Mouse (Mus musculus): ENCODE data around the gene Tex35. TPM values are rescaled to one million over a fixed set of nuclear protein-coding genes. Genes with fewer than 3 reads are reported as not detected.

The Tex35 gene
- 0.12 and 0.13 TPM in 2 replicates for polyA plus RNA-seq (2012; rRNA removed)

GRCm38 (mm10) chr1:157108580-157108979 lies at the start of gene Tex35:
Gene Tex35 (minus strand): TSS chr1:157108680.
- TF ChIP-seq POLR2A (IDR thresholded peaks at IDR 0.05; ENCODE audit: low read depth, low read length) (no peak), CTCF (conservative IDR thresholded peaks at IDR 0.05; ENCODE audit: insufficient read depth, insufficient read length, low read depth, low read length) (no peak)
- Histone ChIP-seq H3K27ac (ENCODE audit: insufficient read depth, low read depth, low read length) (no peak within 1 kb of the TSS), H3K27me3 (replicated peaks; ENCODE audit: control insufficient read depth, insufficient read depth, low read length) (no peaks in the 10 kb centered on the region), H3K4me3 (ENCODE audit: insufficient read depth, low read depth, low read length) (no peak within 1 kb of the TSS), H3K36me3 (ENCODE audit: control insufficient read depth, insufficient read depth, low read length) (no peaks in the 10 kb centered on the region), H3K4me1 (ENCODE audit: control insufficient read depth, insufficient read depth, low read length) (no peaks in the 10 kb centered on the region)
- no peak for DNase-seq
- WGBS: 86% methylated on average over 4 of the region's 4 CpGs

GRCm38 (mm10) chr1:157153781-157154180 lies 45.3 kb upstream of the Tex35 start:
- no peak overlapping the region for H3K27ac ChIP-seq (ENCODE audit: insufficient read depth, low read depth, low read length)
- H3K4me3 ChIP-seq (ENCODE audit: insufficient read depth, low read depth, low read length): no peak overlapping the region
- TF ChIP-seq POLR2A (IDR thresholded peaks at IDR 0.05; ENCODE audit: low read depth, low read length) (no peak), CTCF (conservative IDR thresholded peaks at IDR 0.05; ENCODE audit: insufficient read depth, insufficient read length, low read depth, low read length) (no peak)
- no peaks in the 10 kb centered on the region for H3K4me1 ChIP-seq (ENCODE audit: control insufficient read depth, insufficient read depth, low read length)
- H3K36me3 ChIP-seq (ENCODE audit: control insufficient read depth, insufficient read depth, low read length): no peaks in the 10 kb centered on the region
- no peak for DNase-seq
- H3K27me3 ChIP-seq (replicated peaks; ENCODE audit: control insufficient read depth, insufficient read depth, low read length): no peaks in the 10 kb centered on the region

- H3K4me3 ChIP-seq (ENCODE audit: insufficient read depth, low read depth, low read length): no peak overlapping the region
- TF ChIP-seq POLR2A (IDR thresholded peaks at IDR 0.05; ENCODE audit: low read depth, low read length) (no peak), CTCF (conservative IDR thresholded peaks at IDR 0.05; ENCODE audit: insufficient read depth, insufficient read length, low read depth, low read length) (no peak)
- 74% methylated on average over 1 of the region's 1 CpGs for WGBS
- no peaks in the 10 kb centered on the region; the same call in 1 of the 2 replicates for H3K36me3 ChIP-seq (ENCODE audit: control insufficient read depth, insufficient read depth, low read length)
- H3K27me3 ChIP-seq (replicated peaks; ENCODE audit: control insufficient read depth, insufficient read depth, low read length): no peaks in the 10 kb centered on the region
- no peak overlapping the region for H3K27ac ChIP-seq (ENCODE audit: insufficient read depth, low read depth, low read length)
- DNase-seq: no peak
- H3K4me1 ChIP-seq (ENCODE audit: control insufficient read depth, insufficient read depth, low read length): no peaks in the 10 kb centered on the region
Observed at GRCm38 (mm10) chr1:157150107-157150506, 41.6 kb upstream of the Tex35 start.

GRCm38 (mm10) chr1:157144621-157145020 lies 36.1 kb upstream of the Tex35 start:
- Histone ChIP-seq H3K27me3 (replicated peaks; ENCODE audit: control insufficient read depth, insufficient read depth, low read length) (no peaks in the 10 kb centered on the region), H3K36me3 (ENCODE audit: control insufficient read depth, insufficient read depth, low read length) (no peaks in the 10 kb centered on the region; the same call in 1 of the 2 replicates), H3K4me3 (ENCODE audit: insufficient read depth, low read depth, low read length) (no peak overlapping the region), H3K4me1 (ENCODE audit: control insufficient read depth, insufficient read depth, low read length) (no peaks in the 10 kb centered on the region), H3K27ac (ENCODE audit: insufficient read depth, low read depth, low read length) (no peak overlapping the region)
- DNase-seq: no peak
- WGBS: 91% methylated on average over 3 of the region's 3 CpGs
- TF ChIP-seq POLR2A (IDR thresholded peaks at IDR 0.05; ENCODE audit: low read depth, low read length): no peak
- no peak for TF ChIP-seq CTCF (conservative IDR thresholded peaks at IDR 0.05; ENCODE audit: insufficient read depth, insufficient read length, low read depth, low read length)

GRCm38 (mm10) chr1:157143326-157143932 lies 34.9 kb upstream of the Tex35 start:
- TF ChIP-seq CTCF (conservative IDR thresholded peaks at IDR 0.05; ENCODE audit: insufficient read depth, insufficient read length, low read depth, low read length) (no peak), POLR2A (IDR thresholded peaks at IDR 0.05; ENCODE audit: low read depth, low read length) (no peak)
- 35% methylated on average over 7 of the region's 7 CpGs for WGBS
- H3K4me1 ChIP-seq (ENCODE audit: control insufficient read depth, insufficient read depth, low read length): no peaks in the 10 kb centered on the region
- H3K36me3 ChIP-seq (ENCODE audit: control insufficient read depth, insufficient read depth, low read length): no peaks in the 10 kb centered on the region; the same call in 1 of the 2 replicates
- no peaks in the 10 kb centered on the region for H3K27me3 ChIP-seq (replicated peaks; ENCODE audit: control insufficient read depth, insufficient read depth, low read length)
- DNase-seq: peak; percentile 10
- no peak overlapping the region for H3K4me3 ChIP-seq (ENCODE audit: insufficient read depth, low read depth, low read length)
- no peak overlapping the region for H3K27ac ChIP-seq (ENCODE audit: insufficient read depth, low read depth, low read length)

- no peaks in the 10 kb centered on the region; the same call in 1 of the 2 replicates for H3K36me3 ChIP-seq (ENCODE audit: control insufficient read depth, insufficient read depth, low read length)
- no peak overlapping the region for H3K27ac ChIP-seq (ENCODE audit: insufficient read depth, low read depth, low read length)
- WGBS: 86% methylated on average over 3 of the region's 3 CpGs
- H3K27me3 ChIP-seq (replicated peaks; ENCODE audit: control insufficient read depth, insufficient read depth, low read length): no peaks in the 10 kb centered on the region
- H3K4me1 ChIP-seq (ENCODE audit: control insufficient read depth, insufficient read depth, low read length): no peaks in the 10 kb centered on the region
- H3K4me3 ChIP-seq (ENCODE audit: insufficient read depth, low read depth, low read length): no peak overlapping the region
- TF ChIP-seq CTCF (conservative IDR thresholded peaks at IDR 0.05; ENCODE audit: insufficient read depth, insufficient read length, low read depth, low read length) (no peak), POLR2A (IDR thresholded peaks at IDR 0.05; ENCODE audit: low read depth, low read length) (no peak)
- peak; percentile 3 for DNase-seq
Observed at GRCm38 (mm10) chr1:157141014-157141413, 32.5 kb upstream of the Tex35 start.

- no peak overlapping the region for H3K27ac ChIP-seq (ENCODE audit: insufficient read depth, low read depth, low read length)
- H3K4me3 ChIP-seq (ENCODE audit: insufficient read depth, low read depth, low read length): no peak overlapping the region
- no peaks in the 10 kb centered on the region for H3K27me3 ChIP-seq (replicated peaks; ENCODE audit: control insufficient read depth, insufficient read depth, low read length)
- H3K4me1 ChIP-seq (ENCODE audit: control insufficient read depth, insufficient read depth, low read length): no peaks in the 10 kb centered on the region
- DNase-seq: no peak
- TF ChIP-seq CTCF (conservative IDR thresholded peaks at IDR 0.05; ENCODE audit: insufficient read depth, insufficient read length, low read depth, low read length): no peak
- TF ChIP-seq POLR2A (IDR thresholded peaks at IDR 0.05; ENCODE audit: low read depth, low read length): no peak
- H3K36me3 ChIP-seq (ENCODE audit: control insufficient read depth, insufficient read depth, low read length): no peaks in the 10 kb centered on the region; the same call in 1 of the 2 replicates
- 97% methylated on average over 1 of the region's 1 CpGs for WGBS
Observed at GRCm38 (mm10) chr1:157137854-157138241, 29.4 kb upstream of the Tex35 start.
